Mouse (Mus musculus) neural tube, embryonic 11.5 days (tissue): Measurements from ENCODE around the gene E430018J23Rik. TPM values are rescaled to one million over a fixed set of nuclear protein-coding genes. Genes with fewer than 3 reads are reported as not detected.

Experiments used
- ATAC-seq: fragments of 200-750 bp; cut with Nextera tagmentation; 2 replicates; pipeline ENCODE4 v1.8.0; 2017; ENCODE audit warnings: moderate number of reproducible peaks, mild to moderate bottlenecking, moderate TSS enrichment, moderate library complexity; ENCODE audit not compliant: insufficient read depth, low FRiP score, low TSS enrichment
- DNase-seq: peaks from one replicate; pipeline ENCODE4 v3.0.0-alpha.2; 2015; ENCODE audit warnings: low spot score
- H3K27ac ChIP-seq: fragments of 300-500 bp; sonication (generic); 2 replicates; pipeline ENCODE4 v1.5.1; 2014; ENCODE audit warnings: low read depth, mild to moderate bottlenecking, low read length
- H3K27me3 ChIP-seq: fragments of 300-500 bp; sonication (generic); 2 replicates; pipeline ENCODE4 v1.6.1; 2014; ENCODE audit warnings: mild to moderate bottlenecking, low read length, mixed read lengths; ENCODE audit not compliant: control insufficient read depth, insufficient read depth
- H3K36me3 ChIP-seq: fragments of 300-500 bp; sonication (generic); 2 replicates; pipeline ENCODE4 v1.6.1; 2014; ENCODE audit warnings: mild to moderate bottlenecking, low read length, moderate library complexity, mixed read lengths; ENCODE audit not compliant: control insufficient read depth, insufficient read depth
- H3K4me1 ChIP-seq: fragments of 300-500 bp; sonication (generic); 2 replicates; pipeline ENCODE4 v1.6.1; 2014; ENCODE audit warnings: low read length, mixed read lengths; ENCODE audit not compliant: control insufficient read depth, insufficient read depth
- H3K4me2 ChIP-seq: fragments of 300-500 bp; sonication (generic); 2 replicates; pipeline ENCODE4 v1.6.1; 2014; ENCODE audit warnings: low read depth, mild to moderate bottlenecking, moderate library complexity
- H3K4me3 ChIP-seq: fragments of 300-500 bp; sonication (generic); 2 replicates; pipeline ENCODE4 v1.5.1; 2014; ENCODE audit warnings: low read depth, low read length
- H3K9ac ChIP-seq: fragments of 300-500 bp; sonication (generic); 2 replicates; pipeline ENCODE4 v1.6.1; 2014; ENCODE audit warnings: mild to moderate bottlenecking, low read length
- H3K9me3 ChIP-seq: fragments of 300-500 bp; sonication (generic); 2 replicates; pipeline ENCODE4 v1.6.1; 2016; ENCODE audit warnings: low read length; ENCODE audit not compliant: control insufficient read depth
- WGBS: fragments of 180-500 bp; shearing (Covaris S2); extraction: QIAGEN DNeasy Blood & Tissue Kit; methylation state at CpG from one replicate; pipeline ENCODE4 v1.1.7; 2014; 5-methylcytosine and 5-hydroxymethylcytosine counted together
- polyA plus RNA-seq: library from polyadenylated mRNA; unstranded; fragments of >200 nt; fragmentation: Nextera tagmentation; extraction: Ambion mirVana; gene quantifications from 2 replicates; pipeline ENCODE4 v1.2.1, GENCODE M21; 2014

Gene E430018J23Rik
- polyA plus RNA-seq, 1 experiment from 2014 or later, result 7.1 TPM

DNA sequence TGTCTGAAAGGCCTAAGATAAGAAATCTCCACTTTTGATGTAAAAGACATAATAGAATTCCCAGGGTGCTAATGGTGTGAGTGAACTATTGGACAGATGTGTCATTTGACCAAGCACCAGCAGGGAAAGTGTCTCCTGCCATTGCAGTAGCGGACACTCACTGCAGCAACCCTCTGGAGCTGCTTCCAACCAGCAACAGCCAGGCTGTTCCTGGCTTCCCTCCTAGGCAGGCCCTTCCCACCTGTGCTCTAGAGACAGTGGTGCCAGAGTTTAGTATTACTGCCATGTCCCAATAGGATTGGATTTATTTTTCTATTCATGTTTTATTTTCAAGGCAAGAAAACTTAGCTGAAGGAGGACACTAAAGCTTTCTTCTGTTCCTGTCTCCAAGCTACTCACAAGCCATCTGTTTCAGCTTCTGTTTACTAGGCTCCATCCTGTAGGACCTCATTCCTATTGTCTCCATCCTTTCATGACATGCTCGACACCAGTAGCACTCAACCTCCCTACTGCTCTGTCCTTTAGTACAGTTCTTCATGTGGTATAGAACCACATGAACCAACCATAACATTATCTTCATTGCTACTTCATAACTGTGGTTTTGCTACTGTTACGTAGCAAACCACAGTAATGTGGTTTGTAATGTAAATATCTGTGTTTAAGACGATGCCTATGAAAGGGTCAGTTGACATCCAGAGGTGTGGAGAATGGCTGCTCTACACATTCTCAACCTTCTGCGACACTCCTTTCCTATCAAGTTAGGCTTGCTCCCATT, 42.0 kb downstream of the E430018J23Rik start:
- Histone ChIP-seq H3K9me3 (no peaks in the 10 kb centered on the region), H3K4me2 (no peak overlapping the region), H3K4me1 (no peaks in the 10 kb centered on the region), H3K4me3 (no peak overlapping the region), H3K36me3 (no peaks in the 10 kb centered on the region), H3K27me3 (no peaks in the 10 kb centered on the region), H3K27ac (no peak overlapping the region), H3K9ac (no peak overlapping the region)
- DNase-seq, result no peak
- no peak for ATAC-seq
- 92% methylated on average over 5 of the region's 5 CpGs for WGBS

- Histone ChIP-seq H3K4me2 (peak overlapping the region; percentile 85), H3K9me3 (no peaks in the 10 kb centered on the region), H3K27me3 (no peaks in the 10 kb centered on the region), H3K4me3 (peak overlapping the region; percentile 95; the same call in 1 of the 2 replicates), H3K27ac (no peak overlapping the region), H3K4me1 (peaks cover 5% of the 10 kb centered on the region; the same call in 1 of the 2 replicates), H3K9ac (no peak overlapping the region), H3K36me3 (peaks cover 3% of the 10 kb centered on the region; the same call in 1 of the 2 replicates)
- DNase-seq, result no peak
- WGBS, result 13% methylated on average over 8 of the region's 8 CpGs
- no peak for ATAC-seq
Observed at GRCm38 (mm10) chr7:127346676-127347075, 46.8 kb downstream of the E430018J23Rik start.

DNA sequence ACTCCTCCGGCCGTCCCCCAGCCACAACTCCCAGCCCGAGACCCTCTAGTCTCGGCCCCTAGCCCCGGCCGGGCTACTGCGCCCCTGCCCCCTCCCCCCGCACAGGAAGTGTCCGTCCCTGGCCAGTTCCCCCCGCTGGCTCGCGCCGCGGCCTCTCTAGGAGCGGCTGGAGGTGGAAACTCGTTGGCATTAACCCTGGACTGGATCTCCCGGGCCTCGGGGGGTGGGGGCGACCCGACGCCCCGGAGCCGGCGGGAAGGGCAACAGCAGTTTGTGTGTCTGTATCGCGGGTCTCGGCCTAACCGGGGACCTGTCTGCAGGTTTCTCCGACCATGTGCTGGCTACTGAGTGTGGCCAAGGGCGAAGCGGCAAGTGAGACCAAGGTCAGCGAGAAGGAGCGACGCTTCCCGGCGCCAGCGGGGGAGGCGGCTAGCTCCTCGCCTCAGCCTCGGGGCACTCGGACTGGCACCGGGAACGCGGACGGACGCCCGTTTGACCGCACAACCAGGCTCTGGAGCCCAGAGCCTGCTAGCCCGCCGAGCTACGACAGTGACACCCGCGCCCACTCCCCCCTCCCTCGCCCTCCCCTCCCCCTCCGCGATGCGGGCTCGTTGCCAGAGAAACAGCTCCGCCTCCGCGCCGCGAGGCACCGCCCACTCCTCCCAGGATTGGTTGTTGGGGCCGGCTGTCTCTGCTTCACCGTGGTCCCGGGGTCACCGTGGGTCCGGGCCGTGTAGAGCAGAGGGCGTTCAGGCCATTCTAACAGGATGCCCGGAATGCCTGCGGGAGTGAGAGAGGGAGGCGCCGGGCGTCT, 47.7 kb downstream of the E430018J23Rik start, which contains the start of gene Zfp768:
TSS of gene Zfp768 (minus strand) at position 78 of the 814 bp plus-strand sequence.
- ATAC-seq, result peak; percentile 93

GRCm38 (mm10) chr7:127345092-127345491, 48.3 kb downstream of the E430018J23Rik start:
- Histone ChIP-seq H3K4me1 (peaks cover 5% of the 10 kb centered on the region; the same call in 1 of the 2 replicates), H3K36me3 (peaks cover 5% of the 10 kb centered on the region; the same call in 1 of the 2 replicates), H3K4me2 (peak overlapping the region; percentile 85), H3K27ac (peak overlapping the region; percentile 84), H3K9ac (peak overlapping the region; percentile 86), H3K4me3 (peak overlapping the region; percentile 95), H3K27me3 (no peaks in the 10 kb centered on the region), H3K9me3 (no peaks in the 10 kb centered on the region)
- WGBS, result 0% methylated on average over 41 of the region's 42 CpGs
- 0 out of 2 replicates have a peak, but pooled peaks have one; percentile 26 for ATAC-seq
- no peak for DNase-seq

More for the DNA sequence above, 47.7 kb downstream of the E430018J23Rik start, which contains the start of gene Zfp768:
- Histone ChIP-seq H3K4me3 (peak within 1 kb of the TSS; percentile 95), H3K4me1 (peaks cover 5% of the 10 kb centered on the region; the same call in 1 of the 2 replicates), H3K9me3 (no peaks in the 10 kb centered on the region), H3K27ac (peak within 1 kb of the TSS; percentile 84), H3K9ac (peak within 1 kb of the TSS; percentile 86), H3K36me3 (peaks cover 5% of the 10 kb centered on the region; the same call in 1 of the 2 replicates), H3K27me3 (no peaks in the 10 kb centered on the region), H3K4me2 (peak within 1 kb of the TSS; percentile 85)
- WGBS, result under 1% methylated on average over 59 of the region's 76 CpGs
- peak; percentile 95 for DNase-seq

DNA sequence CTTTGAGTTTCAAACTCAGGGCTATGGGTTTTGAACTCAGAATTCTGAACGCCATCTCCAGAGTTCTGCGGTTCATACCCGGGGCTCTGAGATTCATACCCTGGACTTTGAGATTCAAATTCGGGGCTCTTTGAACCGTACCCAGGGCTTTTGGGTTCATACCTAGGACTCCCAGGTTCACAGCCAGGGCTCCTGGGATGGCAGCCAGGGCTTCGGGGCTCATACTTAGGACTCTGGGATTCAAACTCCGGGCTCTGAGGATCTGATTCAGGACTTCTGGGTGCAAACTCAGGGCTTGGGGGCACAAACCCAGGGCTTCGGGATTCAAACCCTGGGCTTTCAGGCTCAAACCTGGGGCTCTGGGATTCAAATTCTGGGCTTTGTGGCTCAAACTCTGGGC, 49.1 kb downstream of the E430018J23Rik start:
- H3K9me3 ChIP-seq, result no peaks in the 10 kb centered on the region
- DNase-seq (no peak), ATAC-seq (no peak)
- no peaks in the 10 kb centered on the region for H3K27me3 ChIP-seq
- WGBS, result 90% methylated on average over 8 of the region's 8 CpGs
- H3K36me3 ChIP-seq, result peaks cover 5% of the 10 kb centered on the region; the same call in 1 of the 2 replicates
- H3K4me3 ChIP-seq, result peak overlapping the region; percentile 95; the same call in 1 of the 2 replicates
- H3K4me2 ChIP-seq, result peak overlapping the region; percentile 85
- H3K27ac ChIP-seq, result no peak overlapping the region
- H3K9ac ChIP-seq, result no peak overlapping the region
- H3K4me1 ChIP-seq, result peaks cover 5% of the 10 kb centered on the region; the same call in 1 of the 2 replicates

- Histone ChIP-seq H3K36me3 (peaks cover 5% of the 10 kb centered on the region; the same call in 1 of the 2 replicates), H3K4me3 (peak overlapping the region; percentile 1; the same call in 1 of the 2 replicates), H3K27ac (no peak overlapping the region), H3K4me1 (peaks cover 5% of the 10 kb centered on the region; the same call in 1 of the 2 replicates), H3K27me3 (no peaks in the 10 kb centered on the region), H3K4me2 (no peak overlapping the region), H3K9ac (no peak overlapping the region), H3K9me3 (no peaks in the 10 kb centered on the region)
- ATAC-seq (no peak), DNase-seq (no peak)
- WGBS, result 94% methylated on average over 38 of the region's 38 CpGs
Observed at GRCm38 (mm10) chr7:127343351-127344019, 49.9 kb downstream of the E430018J23Rik start.

GRCm38 (mm10) chr7:127342888-127343287, 50.5 kb downstream of the E430018J23Rik start:
- no peak overlapping the region for H3K27ac ChIP-seq
- ATAC-seq, result no peak
- H3K27me3 ChIP-seq, result no peaks in the 10 kb centered on the region
- H3K36me3 ChIP-seq, result peaks cover 5% of the 10 kb centered on the region; the same call in 1 of the 2 replicates
- no peak overlapping the region for H3K9ac ChIP-seq
- no peak for DNase-seq
- H3K4me1 ChIP-seq, result peaks cover 5% of the 10 kb centered on the region; the same call in 1 of the 2 replicates
- no peak overlapping the region for H3K4me2 ChIP-seq
- H3K4me3 ChIP-seq, result no peak overlapping the region
- WGBS, result 96% methylated on average over 7 of the region's 7 CpGs
- H3K9me3 ChIP-seq, result no peaks in the 10 kb centered on the region

DNA sequence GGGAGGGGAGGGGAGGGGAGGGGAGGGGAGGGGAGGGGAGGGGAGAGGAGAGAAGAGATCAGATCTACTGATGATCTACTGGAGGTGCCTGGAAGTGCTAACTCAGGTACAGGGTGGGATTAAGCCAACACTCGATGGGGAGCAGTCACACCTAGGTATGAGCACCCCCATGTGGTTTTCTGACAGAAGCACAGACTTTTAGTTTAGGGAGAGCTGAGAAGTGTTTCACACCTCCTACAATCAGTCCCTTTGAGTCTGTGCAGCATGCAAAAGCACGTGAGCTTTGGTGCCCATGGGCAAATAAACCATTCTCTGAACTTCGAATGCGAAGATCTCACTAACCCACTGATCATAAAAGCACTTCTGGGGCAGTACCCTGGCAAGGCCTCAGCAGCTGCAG, 51.1 kb downstream of the E430018J23Rik start:
- DNase-seq, result no peak
- no peak for ATAC-seq
- WGBS, result 69% methylated on average over 4 of the region's 4 CpGs

More for the DNA sequence above, 51.1 kb downstream of the E430018J23Rik start:
- Histone ChIP-seq H3K4me2 (no peak overlapping the region), H3K27ac (no peak overlapping the region), H3K9me3 (no peaks in the 10 kb centered on the region), H3K4me1 (peaks cover 5% of the 10 kb centered on the region; the same call in 1 of the 2 replicates), H3K4me3 (no peak overlapping the region), H3K36me3 (peaks cover 5% of the 10 kb centered on the region; the same call in 1 of the 2 replicates), H3K9ac (no peak overlapping the region), H3K27me3 (no peaks in the 10 kb centered on the region)
